Mouse (Mus musculus) spleen, postnatal 4 days (tissue): Measurements from ENCODE around the gene Hist1h2ad.
"Not testable (repeated sequence)": the region's sequence is repeated elsewhere in the genome, so short reads cannot be mapped to it uniquely, and the experiment has no call there.

Source experiments
- DNase-seq, 2 experiments: peaks; one replicate each; pipeline ENCODE4 v3.0.0; 2022; ENCODE audit warnings: low spot score in 2 of 2

Gene Hist1h2ad

GRCm38 (mm10) chr13:23541497-23541896 lies 32.7 kb upstream of the Hist1h2ad start:
- DNase-seq = no peak

- peak; percentile 31 to 66 for DNase-seq
Observed at GRCm38 (mm10) chr13:23542225-23542980, 31.8 kb upstream of the Hist1h2ad start.

- DNase-seq = peak; percentile 81 to 90
Observed at GRCm38 (mm10) chr13:23542999-23543607, 31.1 kb upstream of the Hist1h2ad start, which contains the start of gene Hist1h2bh. Gene Hist1h2bh, minus strand, starts transcription at chr13:23543392.

GRCm38 (mm10) chr13:23543965-23544786 lies 30.0 kb upstream of the Hist1h2ad start, which contains the start of gene Hist1h3f:
Gene Hist1h3f, plus strand, starts transcription at chr13:23544052.
- peak; percentile 85 to 93 for DNase-seq

- DNase-seq = peak; percentile 24 to 70
Observed at GRCm38 (mm10) chr13:23544787-23545120, 29.4 kb upstream of the Hist1h2ad start.

GRCm38 (mm10) chr13:23546694-23547093 lies 27.5 kb upstream of the Hist1h2ad start:
- no peak for DNase-seq

GRCm38 (mm10) chr13:23550761-23551145 lies 23.4 kb upstream of the Hist1h2ad start:
- DNase-seq = peak; percentile 34 to 63

GRCm38 (mm10) chr13:23551146-23551834 lies 22.9 kb upstream of the Hist1h2ad start, which contains the start of gene Hist1h4f:
Gene Hist1h4f, minus strand, starts transcription at chr13:23551648.
- peak; percentile 92 to 95 for DNase-seq

GRCm38 (mm10) chr13:23551931-23552914 lies 22.0 kb upstream of the Hist1h2ad start:
- peak; percentile 16 to 65 for DNase-seq

- DNase-seq = no peak
Observed at GRCm38 (mm10) chr13:23552962-23553361, 21.2 kb upstream of the Hist1h2ad start, which contains the start of gene Hist1h1d. Gene Hist1h1d, plus strand, starts transcription at chr13:23553262.

- DNase-seq = peak in 1 of 2 experiments; percentile 50
Observed at GRCm38 (mm10) chr13:23554393-23554792, 19.8 kb upstream of the Hist1h2ad start.

GRCm38 (mm10) chr13:23554925-23555838 lies 19.0 kb upstream of the Hist1h2ad start:
- DNase-seq = peak; percentile 92 to 98

- DNase-seq = peak; percentile 78 to 88
Observed at GRCm38 (mm10) chr13:23555839-23556416, 18.3 kb upstream of the Hist1h2ad start.

GRCm38 (mm10) chr13:23556906-23557305 lies 17.3 kb upstream of the Hist1h2ad start:
- no peak for DNase-seq

GRCm38 (mm10) chr13:23560699-23561098 lies 13.5 kb upstream of the Hist1h2ad start:
- not testable (repeated sequence) for DNase-seq

GRCm38 (mm10) chr13:23561531-23561882 lies 12.7 kb upstream of the Hist1h2ad start:
- not testable (repeated sequence) for DNase-seq

- DNase-seq = peak; percentile 94 to 98
Observed at GRCm38 (mm10) chr13:23561883-23562659, 12.1 kb upstream of the Hist1h2ad start, which contains the start of gene Hist1h3e. Gene Hist1h3e, minus strand, starts transcription at chr13:23562369.
